Mouse (Mus musculus) lung, postnatal 0 days (tissue): ENCODE measurements around the gene Chmp4b.

Source experiments
- CTCF ChIP-seq: IDR thresholded peaks from 2 replicates; pipeline ENCODE4 v1.5.1; 2016; ENCODE audit warnings: antibody characterized with exemption, mild to moderate bottlenecking
- EP300 ChIP-seq: IDR thresholded peaks from 2 replicates; pipeline ENCODE4 v1.6.1; 2016; ENCODE audit warnings: antibody characterized with exemption, mild to moderate bottlenecking, control low read depth

DNA sequence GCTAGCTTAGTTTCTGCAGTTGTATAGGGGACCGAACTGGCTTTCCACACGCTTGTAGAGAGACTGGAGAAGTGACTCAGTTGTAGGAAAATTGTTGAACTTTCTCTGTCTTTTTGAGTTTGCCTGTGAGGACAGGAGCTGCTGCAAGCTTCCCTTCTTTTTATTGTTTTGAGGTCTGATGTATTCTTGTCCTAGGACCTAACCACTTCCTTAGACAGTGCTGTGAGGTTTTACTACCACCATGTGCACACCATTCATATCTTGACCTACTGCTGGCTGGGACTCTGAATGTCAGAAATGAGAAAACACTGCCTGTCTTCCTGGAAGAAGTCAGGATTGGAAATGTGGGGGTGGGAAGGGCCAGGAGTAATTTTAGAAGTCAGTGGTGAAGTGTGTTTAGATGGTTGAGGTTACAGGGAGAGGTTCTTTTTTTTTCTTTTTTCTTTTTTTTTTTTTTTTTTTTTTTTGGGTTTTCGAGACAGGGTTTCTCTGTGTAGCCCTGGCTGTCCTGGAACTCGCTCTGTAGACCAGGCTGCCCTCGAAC lies 8.1 kb downstream of the Chmp4b start:
- TF ChIP-seq CTCF (no peak), EP300 (no peak)
